8 mouse cellular contexts compared by ENCODE assay signal in the genomic region with DNA sequence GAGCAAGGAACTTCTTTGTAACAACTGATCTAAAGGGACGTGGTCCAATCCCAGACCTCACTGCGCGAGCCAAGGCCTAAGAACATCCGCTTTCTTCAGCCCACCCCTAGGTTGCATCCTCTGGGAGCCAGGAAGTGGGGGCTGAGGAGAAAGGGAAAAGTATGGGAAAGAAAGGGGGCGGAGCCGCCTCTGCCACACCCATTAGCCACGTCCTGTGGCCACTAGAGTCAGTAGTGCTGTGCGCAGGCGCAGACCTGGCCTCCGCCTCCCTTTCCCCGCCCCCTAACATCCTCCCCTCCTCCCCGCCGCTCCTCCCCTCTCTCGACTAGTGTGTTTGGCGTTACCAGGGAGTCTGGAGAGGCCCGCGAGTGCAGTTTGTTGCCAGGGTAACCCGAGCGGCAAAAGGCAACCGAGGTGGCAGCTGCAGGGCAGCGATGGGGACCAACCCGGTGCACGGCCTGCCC. TPM values are rescaled to one million over a fixed set of nuclear protein-coding genes. Genes with fewer than 3 reads are reported as not detected.
A peak's percentile ranks its signal among the peaks of the same experiment; 100 is the strongest.
DNase-seq lines count a peak whose midpoint lies in the region; ATAC-seq and TF ChIP-seq lines count a peak whose summit lies in the region.

A gene (plus strand): TSS at position 327 of the 464 bp plus-strand sequence.

- DNase-seq in Patski (ENCODE audit: low read depth, low spot score): peak; percentile 27
- peak; percentile 95 to 97 for DNase-seq in cerebellum, postnatal 10 days
- DNase-seq in frontal cortex, postnatal 10 days (ENCODE audit: low spot score in 2 of 2): peak; percentile 89 to 92
- DNase-seq in hindbrain, embryonic 11.5 days (ENCODE audit: low spot score): peak; percentile 97
- peak; percentile 95 for DNase-seq in layer of hippocampus, adult 9-11 months
- peak; percentile 80 for DNase-seq in ovary, postnatal 10 days (ENCODE audit: low spot score)
- peak; percentile 89 for DNase-seq in thymus, postnatal 0 days (ENCODE audit: low spot score)

- CTCF ChIA-PET in Patski (lab: Charles Lee): interaction anchor here (1.0 to 2.9 kb wide), 3 partner anchors 46 to 150 kb away, joined by 3 to 11 read pairs (median 4); no protein-coding TSS in a partner anchor

- ATAC-seq in Patski: peak; percentile 93
- peak; percentile 99 for ATAC-seq in hindbrain, embryonic 11.5 days (ENCODE audit: low FRiP score)
- ATAC-seq in lung, embryonic 16.5 days (ENCODE audit: low read depth): peak; percentile 98

- WGBS in hindbrain, embryonic 11.5 days: 4% methylated on average over 18 of the region's 23 CpGs
- 1% methylated on average over 23 of the region's 23 CpGs for WGBS in lung, embryonic 16.5 days

- POLR2A ChIA-PET in Patski (lab: Charles Lee): interaction anchor here (0.6 kb wide), 1 partner anchor 54 kb away, joined by 3 read pairs; no protein-coding TSS in a partner anchor

- in situ Hi-C loops in Patski (cut with MboI; ENCODE audit: low pct_unique_long_range_greater_than_20kb): no loop called here

- no peaks in the 10 kb centered on the region for H3K9me3 ChIP-seq in hindbrain, embryonic 11.5 days (ENCODE audit: control insufficient read depth, low read length)
- H3K9me3 ChIP-seq in lung, embryonic 16.5 days (ENCODE audit: control insufficient read depth, low read length): no peaks in the 10 kb centered on the region

- TF ChIP-seq CTCF in Patski (IDR thresholded peaks at IDR 0.05): no peak

- H3K4me1 ChIP-seq in hindbrain, embryonic 11.5 days (replicated peaks; ENCODE audit: control insufficient read depth, insufficient read depth, low read length): no peaks in the 10 kb centered on the region; the same call in 1 of the 2 replicates
- 0 out of 2 replicates have a peak, but pooled peaks cover 3% of the 10 kb centered on the region for H3K4me1 ChIP-seq in lung, embryonic 16.5 days (replicated peaks; ENCODE audit: control insufficient read depth, insufficient read depth, low read length)

- peak within 1 kb of the TSS; percentile 90 for H3K27ac ChIP-seq in hindbrain, embryonic 11.5 days (ENCODE audit: low read depth, low read length)
- H3K27ac ChIP-seq in lung, embryonic 16.5 days (ENCODE audit: low read length): peak within 1 kb of the TSS; percentile 28

- peak within 1 kb of the TSS; percentile 40 for H3K4me3 ChIP-seq in hindbrain, embryonic 11.5 days (ENCODE audit: low read depth, low read length)
- H3K4me3 ChIP-seq in lung, embryonic 16.5 days (ENCODE audit: low read length): peak within 1 kb of the TSS; percentile 62

- peak within 1 kb of the TSS; percentile 74 for H3K9ac ChIP-seq in hindbrain, embryonic 11.5 days (ENCODE audit: low read depth, low read length)
- peak within 1 kb of the TSS; percentile 62 for H3K9ac ChIP-seq in lung, embryonic 16.5 days (ENCODE audit: low read length)

- no peaks in the 10 kb centered on the region for H3K27me3 ChIP-seq in Patski
- no peaks in the 10 kb centered on the region for H3K27me3 ChIP-seq in hindbrain, embryonic 11.5 days (ENCODE audit: control insufficient read depth, insufficient read depth, low read length)
- H3K27me3 ChIP-seq in lung, embryonic 16.5 days (ENCODE audit: control insufficient read depth, insufficient read depth, low read depth, low read length): no peaks in the 10 kb centered on the region

- H3K4me2 ChIP-seq in hindbrain, embryonic 11.5 days (replicated peaks; ENCODE audit: low read depth, low read length): peak within 1 kb of the TSS; percentile 69
- H3K4me2 ChIP-seq in lung, embryonic 16.5 days (ENCODE audit: low read depth, low read length): peak within 1 kb of the TSS; percentile 69

- no peaks in the 10 kb centered on the region for H3K36me3 ChIP-seq in hindbrain, embryonic 11.5 days (ENCODE audit: control insufficient read depth, insufficient read depth, low read length)
- H3K36me3 ChIP-seq in lung, embryonic 16.5 days (ENCODE audit: control insufficient read depth, insufficient read depth, low read length): no peaks in the 10 kb centered on the region

RNA-seq across cellular contexts. Expression of the gene that starts here (rescaled TPM):
- 6.1 TPM for polyA plus RNA-seq in Patski (2021)
- 4.0 and 4.3 TPM in 2 replicates for polyA plus RNA-seq in hindbrain, embryonic 11.5 days (2014; fragmentation: Nextera tagmentation; extraction: Ambion mirVana)
- 8.1 and 9.9 TPM in 2 replicates for polyA plus RNA-seq in lung, embryonic 16.5 days (2015; fragmentation: Nextera tagmentation; extraction: Ambion mirVana)
- polyA plus RNA-seq in thymus, postnatal 0 days (2015; fragmentation: Nextera tagmentation; extraction: Ambion mirVana): 0.88 and 1.3 TPM in 2 replicates

Comparison
In these comparisons a context has a peak if more than half of its experiments do, and no peak if none do; other contexts are left out.
1. Peak in every context shown above with its lines: DNase-seq, ATAC-seq, H3K4me3 ChIP-seq and H3K27ac ChIP-seq.
2. DNase-seq: peak in every context shown above with its lines; median percentile 97 in hindbrain, embryonic 11.5 days; 96 in cerebellum, postnatal 10 days; 95 in layer of hippocampus, adult 9-11 months; 90 in frontal cortex, postnatal 10 days; 89 in thymus, postnatal 0 days; 80 in ovary, postnatal 10 days; 27 in Patski.